Mouse (Mus musculus): ENCODE measurements at regions not wholly inside any gene's neighbourhood (a gene's known extent, or its start where the extent isn't known, plus 50 kb on each side); places are given as distances from the start of the nearest gene placed in this dataset.

DNA sequence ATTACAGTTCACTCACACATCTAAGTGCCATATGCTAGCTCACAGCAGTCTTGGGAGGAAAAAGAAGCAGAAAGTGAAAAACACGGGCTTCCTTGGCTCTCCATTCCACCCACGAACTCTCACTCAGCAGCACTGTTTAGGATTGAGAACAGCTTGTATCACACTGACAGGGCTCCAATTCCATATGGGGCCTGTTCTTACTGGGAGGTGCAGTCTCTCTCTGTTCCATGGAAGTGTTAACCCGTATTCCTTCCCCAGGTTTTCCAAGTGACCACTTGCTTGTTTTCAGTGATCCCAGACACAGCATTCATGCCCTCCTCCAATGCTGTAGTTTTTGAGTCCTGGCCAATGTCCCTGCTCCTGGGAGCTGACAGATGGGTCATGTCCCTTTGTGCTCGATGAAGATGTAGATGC is 111.5 kb upstream of the C1qtnf3 start:
- TF ChIP-seq POLR2A (IDR thresholded peaks at IDR 0.05; ENCODE audit: borderline replicate concordance, low read depth, low read length) (no peak), CTCF (IDR thresholded peaks at IDR 0.05; ENCODE audit: low read depth, low read length) (no peak)
